Mouse (Mus musculus) ES-Bruce4 (cell line): ENCODE data around the gene Cers2. TPM values are rescaled to one million over a fixed set of nuclear protein-coding genes. Genes with fewer than 3 reads are reported as not detected.

ENCODE experiments used
- H3K27ac ChIP-seq: 2 replicates; pipeline ENCODE4 v1.5.1; 2012; ENCODE audit warnings: low read length, inconsistent platforms; ENCODE audit not compliant: insufficient read depth
- H3K27me3 ChIP-seq: 2 replicates; pipeline ENCODE4 v1.6.1; 2012; ENCODE audit warnings: mild to moderate bottlenecking, low read length, inconsistent platforms; ENCODE audit not compliant: control insufficient read depth, poor library complexity, insufficient read depth, severe bottlenecking
- H3K36me3 ChIP-seq: 2 replicates; pipeline ENCODE4 v1.6.1; 2012; ENCODE audit warnings: inconsistent platforms, mild to moderate bottlenecking, low read length, moderate library complexity; ENCODE audit not compliant: control insufficient read depth, poor library complexity, insufficient read depth, severe bottlenecking
- H3K4me1 ChIP-seq: one replicate; pipeline ENCODE4 v1.8.1; 2011; ENCODE audit warnings: low read length; ENCODE audit not compliant: control insufficient read depth, insufficient read depth
- H3K4me3 ChIP-seq: 2 replicates; pipeline ENCODE4 v1.5.1; 2011; ENCODE audit warnings: low read depth, mild to moderate bottlenecking, low read length
- H3K9ac ChIP-seq: 2 replicates; pipeline ENCODE4 v1.6.1; 2012; ENCODE audit warnings: low read depth, mild to moderate bottlenecking, inconsistent platforms; ENCODE audit not compliant: poor library complexity, severe bottlenecking
- H3K9me3 ChIP-seq: replicated peaks from 2 replicates; pipeline ENCODE4 v1.6.1; 2012; ENCODE audit warnings: mild to moderate bottlenecking, low read length, inconsistent platforms; ENCODE audit not compliant: control insufficient read depth, poor library complexity, insufficient read depth, severe bottlenecking
- CTCF ChIP-seq: IDR thresholded peaks from one replicate; pipeline ENCODE4 v1.8.1; 2011; ENCODE audit warnings: low read depth, low read length
- EP300 ChIP-seq: IDR thresholded peaks from 2 replicates; pipeline ENCODE4 v1.6.1; 2011; ENCODE audit warnings: low read depth, low read length; ENCODE audit not compliant: insufficient read depth
- POLR2A ChIP-seq: IDR thresholded peaks from one replicate; pipeline ENCODE4 v1.8.1; 2011; ENCODE audit warnings: low read length; ENCODE audit not compliant: insufficient read depth
- polyA plus RNA-seq: library from polyadenylated mRNA; stranded (reverse); fragments of >200 nt; gene quantifications from 2 replicates; pipeline ENCODE4 v1.2.4, GENCODE M21; 2011; ENCODE audit warnings: low read depth; ENCODE audit not compliant: missing spikeins, insufficient read depth, insufficient read length

The Cers2 gene
- polyA plus RNA-seq, 1 experiment: 99.9 TPM

- Histone ChIP-seq H3K4me3 (peak overlapping the region; percentile 55), H3K36me3 (peaks cover 10% of the 10 kb centered on the region), H3K9ac (peak overlapping the region; percentile 8; the same call in 1 of the 2 replicates), H3K27ac (peak overlapping the region; percentile 61), H3K27me3 (no peaks in the 10 kb centered on the region), H3K9me3 (no peaks in the 10 kb centered on the region), H3K4me1 (peaks cover 3% of the 10 kb centered on the region)
- no peak for TF ChIP-seq POLR2A
- TF ChIP-seq EP300: no peak
- TF ChIP-seq CTCF: no peak
Measured at GRCm38 (mm10) chr3:95286011-95286410, 28.6 kb upstream of the Cers2 start.

- H3K9me3 ChIP-seq: no peaks in the 10 kb centered on the region
- H3K27ac ChIP-seq: peak overlapping the region; percentile 61
- peaks cover 3% of the 10 kb centered on the region for H3K4me1 ChIP-seq
- H3K4me3 ChIP-seq: peak overlapping the region; percentile 55
- H3K36me3 ChIP-seq: peaks cover 10% of the 10 kb centered on the region
- no peaks in the 10 kb centered on the region for H3K27me3 ChIP-seq
- peak; percentile 16 for TF ChIP-seq POLR2A
- TF ChIP-seq EP300: no peak
- peak overlapping the region; percentile 8; the same call in 1 of the 2 replicates for H3K9ac ChIP-seq
Measured at GRCm38 (mm10) chr3:95286510-95286909, 28.1 kb upstream of the Cers2 start.

GRCm38 (mm10) chr3:95287541-95287940 lies 27.1 kb upstream of the Cers2 start:
- Histone ChIP-seq H3K27me3 (no peaks in the 10 kb centered on the region), H3K4me3 (no peak overlapping the region), H3K4me1 (peaks cover 8% of the 10 kb centered on the region), H3K9me3 (no peaks in the 10 kb centered on the region), H3K36me3 (peaks cover 15% of the 10 kb centered on the region), H3K27ac (no peak overlapping the region), H3K9ac (no peak overlapping the region)
- TF ChIP-seq CTCF: no peak

GRCm38 (mm10) chr3:95289419-95289818 lies 25.2 kb upstream of the Cers2 start:
- TF ChIP-seq POLR2A (no peak), CTCF (no peak), EP300 (no peak)
- Histone ChIP-seq H3K4me3 (no peak overlapping the region), H3K27me3 (no peaks in the 10 kb centered on the region), H3K9ac (no peak overlapping the region), H3K27ac (no peak overlapping the region), H3K4me1 (peaks cover 11% of the 10 kb centered on the region), H3K9me3 (no peaks in the 10 kb centered on the region), H3K36me3 (peaks cover 21% of the 10 kb centered on the region)

- H3K9me3 ChIP-seq: no peaks in the 10 kb centered on the region
- H3K27me3 ChIP-seq: no peaks in the 10 kb centered on the region
- H3K4me1 ChIP-seq: peaks cover 12% of the 10 kb centered on the region
- no peak for TF ChIP-seq POLR2A
- TF ChIP-seq CTCF: no peak
- no peak for TF ChIP-seq EP300
- H3K27ac ChIP-seq: peak overlapping the region; percentile 7
- no peak overlapping the region for H3K4me3 ChIP-seq
- H3K9ac ChIP-seq: no peak overlapping the region
- H3K36me3 ChIP-seq: peaks cover 22% of the 10 kb centered on the region
Measured at GRCm38 (mm10) chr3:95290156-95290555, 24.4 kb upstream of the Cers2 start.

GRCm38 (mm10) chr3:95291041-95291440 lies 23.6 kb upstream of the Cers2 start:
- TF ChIP-seq CTCF: no peak
- TF ChIP-seq POLR2A: no peak
- no peak for TF ChIP-seq EP300
- H3K36me3 ChIP-seq: peaks cover 22% of the 10 kb centered on the region
- H3K27me3 ChIP-seq: no peaks in the 10 kb centered on the region
- H3K27ac ChIP-seq: no peak overlapping the region
- no peak overlapping the region for H3K9ac ChIP-seq
- no peaks in the 10 kb centered on the region for H3K9me3 ChIP-seq
- peaks cover 14% of the 10 kb centered on the region for H3K4me1 ChIP-seq
- H3K4me3 ChIP-seq: no peak overlapping the region
